Comparison of ENCODE assay signal across 10 mouse cellular contexts in the genomic region with DNA sequence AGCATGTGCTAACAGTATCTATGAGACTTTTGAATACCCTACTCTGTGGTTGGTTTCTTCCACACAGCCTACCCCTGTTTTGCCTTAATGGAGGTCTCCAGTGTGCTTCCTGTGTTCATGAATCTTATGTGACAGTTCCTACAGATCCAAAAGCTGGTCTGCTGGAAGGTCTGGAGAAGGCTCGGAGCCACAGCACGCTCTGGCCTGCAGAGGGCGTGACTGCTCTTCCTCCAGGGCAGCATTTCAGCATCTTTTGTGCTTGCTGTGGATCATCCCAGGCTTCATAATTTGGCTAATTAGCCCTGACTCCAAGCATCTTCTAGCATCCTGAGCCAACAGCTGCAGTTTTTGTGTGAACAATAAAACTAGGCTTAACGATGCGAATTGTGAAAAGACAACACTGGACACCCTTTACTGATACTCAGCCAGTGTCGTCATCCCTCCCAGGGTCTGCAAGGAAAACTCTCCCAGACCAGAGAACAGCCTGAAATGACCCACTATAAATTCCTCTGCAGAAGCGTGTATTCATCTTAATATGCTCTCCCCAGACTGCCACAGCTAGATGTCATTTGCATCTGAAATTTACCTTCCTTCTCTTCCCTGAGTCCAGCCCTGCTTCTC. TPM values are rescaled to one million over a fixed set of nuclear protein-coding genes. Genes with fewer than 3 reads are reported as not detected.
DNase-seq lines count a peak whose midpoint lies in the region; ATAC-seq lines count a peak whose summit lies in the region.
"Had no signal": no experiment of that assay in that cellular context is flagged by ENCODE, and none has a peak within 500 bp of the region (broad histone marks: within the 10 kb centered on the region; RNA-seq: fewer than 3 reads in every experiment).

No protein-coding gene starts in this region.

- WGBS in hindbrain, embryonic 13.5 days, result 50% methylated on average over 7 of the region's 7 CpGs
- WGBS in midbrain, embryonic 13.5 days, result 55% methylated on average over 7 of the region's 7 CpGs

- H3K27ac ChIP-seq in hindbrain, embryonic 13.5 days, result peak overlapping the region; percentile 58
- H3K27ac ChIP-seq in midbrain, embryonic 13.5 days, result peak overlapping the region; percentile 15; the same call in 1 of the 2 replicates

- no peak overlapping the region for H3K9ac ChIP-seq in hindbrain, embryonic 13.5 days
- H3K9ac ChIP-seq in midbrain, embryonic 13.5 days (replicated peaks), result no peak overlapping the region

- H3K9me3 ChIP-seq in hindbrain, embryonic 13.5 days, result no peaks in the 10 kb centered on the region
- no peaks in the 10 kb centered on the region for H3K9me3 ChIP-seq in midbrain, embryonic 13.5 days

- peak; percentile 84 for DNase-seq in Muller cell, postnatal 12 days (ENCODE audit: inconsistent ontology term)
- peak; percentile 20 for DNase-seq in cerebellum, adult 9-11 months
- DNase-seq in spleen, adult 12 weeks (ENCODE audit: low spot score), result no peak
- no peak for DNase-seq in thymus, postnatal 4 days
- no peak for DNase-seq in gastrocnemius, adult 8-10 months (ENCODE audit: low spot score in 2 of 2)

- H3K4me1 ChIP-seq in hindbrain, embryonic 13.5 days (replicated peaks), result peaks cover 14% of the 10 kb centered on the region
- peaks cover 7% of the 10 kb centered on the region for H3K4me1 ChIP-seq in midbrain, embryonic 13.5 days (replicated peaks)
- H3K4me1 ChIP-seq: megakaryocyte, embryonic 14.5 days had no signal

- no peaks in the 10 kb centered on the region for H3K36me3 ChIP-seq in hindbrain, embryonic 13.5 days
- H3K36me3 ChIP-seq in midbrain, embryonic 13.5 days, result no peaks in the 10 kb centered on the region

- no peak overlapping the region for H3K4me2 ChIP-seq in hindbrain, embryonic 13.5 days
- no peak overlapping the region for H3K4me2 ChIP-seq in midbrain, embryonic 13.5 days (replicated peaks)

- ATAC-seq in hindbrain, embryonic 13.5 days (ENCODE audit: low FRiP score), result peak; percentile 61; the same call in 1 of the 2 replicates
- ATAC-seq in midbrain, embryonic 13.5 days, result no peak
- no peak for ATAC-seq in inflammation-experienced regulatory T-cells, adult 6 months

- no peak overlapping the region for H3K4me3 ChIP-seq in hindbrain, embryonic 13.5 days
- H3K4me3 ChIP-seq in midbrain, embryonic 13.5 days (replicated peaks), result no peak overlapping the region
- H3K4me3 ChIP-seq: megakaryocyte, embryonic 14.5 days had no signal

- no peaks in the 10 kb centered on the region for H3K27me3 ChIP-seq in hindbrain, embryonic 13.5 days
- no peaks in the 10 kb centered on the region for H3K27me3 ChIP-seq in midbrain, embryonic 13.5 days
- H3K27me3 ChIP-seq: megakaryocyte, embryonic 14.5 days had no signal

RNA-seq across cellular contexts. Expression of gene Gm17728, which starts 6.6 kb away (rescaled TPM):
- polyA plus RNA-seq in hindbrain, embryonic 13.5 days (2015; fragmentation: Nextera tagmentation; extraction: Ambion mirVana), result not detected in 2 replicates
- polyA plus RNA-seq in midbrain, embryonic 13.5 days (2015; fragmentation: Nextera tagmentation; extraction: Ambion mirVana), result not detected in 2 replicates
- 1 to 10 TPM in 1 of 3 experiments, not detected in 2; 2.8 TPM for polyA plus RNA-seq in inflammation-experienced regulatory T-cells, adult 6 months (2017; shearing (Covaris generic))
- not detected for total RNA-seq in gastrocnemius, adult 8-10 months (2022)
- polyA plus RNA-seq: heart, postnatal 0 days had no signal

Comparison
In these comparisons a context has a peak if more than half of its experiments do, and no peak if none do; other contexts are left out.
1. DNase-seq: peak in Muller cell, postnatal 12 days (single experiment) and cerebellum, adult 9-11 months (single experiment); none in spleen, adult 12 weeks (single experiment), thymus, postnatal 4 days (single experiment) and gastrocnemius, adult 8-10 months (0 of 2).